9 mouse cellular contexts compared by ENCODE assay signal in genomic region chr9:44866501-44867240, GRCm38 (mm10). TPM values are rescaled to one million over a fixed set of nuclear protein-coding genes. Genes with fewer than 3 reads are reported as not detected.
A peak's percentile ranks its signal among the peaks of the same experiment; 100 is the strongest.
DNase-seq lines count a peak whose midpoint lies in the region; ATAC-seq lines count a peak whose summit lies in the region.
"Had no signal": no experiment of that assay in that cellular context is flagged by ENCODE, and none has a peak within 500 bp of the region (broad histone marks: within the 10 kb centered on the region; RNA-seq: fewer than 3 reads in every experiment).

No protein-coding gene starts in this region.

- no peak for ATAC-seq in cerebellum, adult (ENCODE audit: insufficient number of reproducible peaks, low FRiP score, low TSS enrichment)
- no peak for ATAC-seq in hindbrain, embryonic 12.5 days (ENCODE audit: low FRiP score)
- no peak for ATAC-seq in hindbrain, embryonic 13.5 days (ENCODE audit: low FRiP score)
- no peak for ATAC-seq in neural tube, embryonic 12.5 days (ENCODE audit: low FRiP score, low read depth)
- ATAC-seq in neural tube, embryonic 15.5 days (ENCODE audit: low FRiP score), result no peak
- no peak for ATAC-seq in megakaryocyte progenitor cell, adult 5-6 weeks (replicated peaks; ENCODE audit: poor library complexity)

- no peak overlapping the region for H3K4me2 ChIP-seq in hindbrain, embryonic 12.5 days (replicated peaks)
- no peak overlapping the region for H3K4me2 ChIP-seq in hindbrain, embryonic 13.5 days
- 0 out of 2 replicates have a peak overlapping the region, but pooled peaks have one; percentile 14 for H3K4me2 ChIP-seq in neural tube, embryonic 12.5 days (replicated peaks)
- no peak overlapping the region for H3K4me2 ChIP-seq in neural tube, embryonic 15.5 days

- peaks cover 15% of the 10 kb centered on the region for H3K4me1 ChIP-seq in hindbrain, embryonic 12.5 days
- peaks cover 46% of the 10 kb centered on the region for H3K4me1 ChIP-seq in hindbrain, embryonic 13.5 days (replicated peaks)
- H3K4me1 ChIP-seq in neural tube, embryonic 12.5 days, result peaks cover 29% of the 10 kb centered on the region
- peaks cover 41% of the 10 kb centered on the region for H3K4me1 ChIP-seq in neural tube, embryonic 15.5 days
- H3K4me1 ChIP-seq: limb, embryonic 10.5 days had no signal

- peaks cover 38% of the 10 kb centered on the region for H3K36me3 ChIP-seq in hindbrain, embryonic 12.5 days
- peaks cover 41% of the 10 kb centered on the region for H3K36me3 ChIP-seq in hindbrain, embryonic 13.5 days
- peaks cover 26% of the 10 kb centered on the region; the same call in 1 of the 2 replicates for H3K36me3 ChIP-seq in neural tube, embryonic 12.5 days
- H3K36me3 ChIP-seq in neural tube, embryonic 15.5 days, result peaks cover 17% of the 10 kb centered on the region

- H3K27me3 ChIP-seq in hindbrain, embryonic 12.5 days, result no peaks in the 10 kb centered on the region
- H3K27me3 ChIP-seq in hindbrain, embryonic 13.5 days, result no peaks in the 10 kb centered on the region
- no peaks in the 10 kb centered on the region for H3K27me3 ChIP-seq in neural tube, embryonic 12.5 days (replicated peaks)
- no peaks in the 10 kb centered on the region for H3K27me3 ChIP-seq in neural tube, embryonic 15.5 days (replicated peaks)

- 70% methylated on average over 9 of the region's 9 CpGs for WGBS in hindbrain, embryonic 12.5 days
- 55% methylated on average over 9 of the region's 9 CpGs for WGBS in hindbrain, embryonic 13.5 days
- 63% methylated on average over 9 of the region's 9 CpGs for WGBS in neural tube, embryonic 12.5 days
- 42% methylated on average over 9 of the region's 9 CpGs for WGBS in neural tube, embryonic 15.5 days

- peak; percentile 35 to 36 for DNase-seq in cerebellum, adult 18-20 months
- peak; percentile 28 to 33 for DNase-seq in kidney, postnatal 36 days

- H3K9ac ChIP-seq in hindbrain, embryonic 12.5 days, result no peak overlapping the region
- no peak overlapping the region for H3K9ac ChIP-seq in hindbrain, embryonic 13.5 days
- H3K9ac ChIP-seq in neural tube, embryonic 12.5 days, result no peak overlapping the region
- H3K9ac ChIP-seq in neural tube, embryonic 15.5 days (replicated peaks), result no peak overlapping the region

- H3K27ac ChIP-seq in hindbrain, embryonic 12.5 days, result peak overlapping the region; percentile 17; the same call in 1 of the 2 replicates
- no peak overlapping the region for H3K27ac ChIP-seq in hindbrain, embryonic 13.5 days
- no peak overlapping the region for H3K27ac ChIP-seq in neural tube, embryonic 12.5 days
- no peak overlapping the region for H3K27ac ChIP-seq in neural tube, embryonic 15.5 days (replicated peaks)
- H3K27ac ChIP-seq: limb, embryonic 10.5 days had no signal

- no peak overlapping the region for H3K4me3 ChIP-seq in hindbrain, embryonic 12.5 days
- H3K4me3 ChIP-seq in hindbrain, embryonic 13.5 days, result no peak overlapping the region
- H3K4me3 ChIP-seq in neural tube, embryonic 12.5 days, result no peak overlapping the region
- H3K4me3 ChIP-seq in neural tube, embryonic 15.5 days (replicated peaks), result no peak overlapping the region
- H3K4me3 ChIP-seq: limb, embryonic 10.5 days had no signal

- H3K9me3 ChIP-seq in hindbrain, embryonic 12.5 days (replicated peaks), result no peaks in the 10 kb centered on the region
- H3K9me3 ChIP-seq in hindbrain, embryonic 13.5 days, result no peaks in the 10 kb centered on the region
- H3K9me3 ChIP-seq in neural tube, embryonic 12.5 days, result no peaks in the 10 kb centered on the region
- H3K9me3 ChIP-seq in neural tube, embryonic 15.5 days (replicated peaks), result no peaks in the 10 kb centered on the region
- H3K9me3 ChIP-seq: limb, embryonic 10.5 days had no signal

RNA-seq across cellular contexts. Expression of gene Kmt2a, which starts 14.4 kb away (rescaled TPM):
- 29.5 and 33.2 TPM in 2 replicates for polyA plus RNA-seq in hindbrain, embryonic 12.5 days (2016; fragmentation: Nextera tagmentation; extraction: Ambion mirVana)
- 15.8 and 20.6 TPM in 2 replicates for polyA plus RNA-seq in hindbrain, embryonic 13.5 days (2015; fragmentation: Nextera tagmentation; extraction: Ambion mirVana)
- 25.3 and 29.6 TPM in 2 replicates for polyA plus RNA-seq in neural tube, embryonic 12.5 days (2016; fragmentation: Nextera tagmentation; extraction: Ambion mirVana)
- polyA plus RNA-seq in neural tube, embryonic 15.5 days (2015; fragmentation: Nextera tagmentation; extraction: Ambion mirVana), result 20.3 and 23.3 TPM in 2 replicates
- 49.6 and 61.0 TPM in 2 replicates for total RNA-seq in megakaryocyte progenitor cell, adult 5-6 weeks (2015)
- total RNA-seq in megakaryocyte progenitor cell, adult 5-6 weeks (2017), result 7.0 and 11.3 TPM in 2 replicates

RNA-seq across cellular contexts. Expression of gene Atp5l, which starts 53.9 kb away (rescaled TPM):
- 489 and 578 TPM in 2 replicates for polyA plus RNA-seq in hindbrain, embryonic 12.5 days (2016; fragmentation: Nextera tagmentation; extraction: Ambion mirVana)
- 795 and 863 TPM in 2 replicates for polyA plus RNA-seq in hindbrain, embryonic 13.5 days (2015; fragmentation: Nextera tagmentation; extraction: Ambion mirVana)
- 602 and 611 TPM in 2 replicates for polyA plus RNA-seq in neural tube, embryonic 12.5 days (2016; fragmentation: Nextera tagmentation; extraction: Ambion mirVana)
- polyA plus RNA-seq in neural tube, embryonic 15.5 days (2015; fragmentation: Nextera tagmentation; extraction: Ambion mirVana), result 830 and 890 TPM in 2 replicates
- total RNA-seq in megakaryocyte progenitor cell, adult 5-6 weeks (2015), result 457 and 602 TPM in 2 replicates
- 109 and 166 TPM in 2 replicates for total RNA-seq in megakaryocyte progenitor cell, adult 5-6 weeks (2017)
